Mouse (Mus musculus) frontal cortex, adult 2 months (tissue): ENCODE results near the gene Ufsp2. TPM values are rescaled to one million over a fixed set of nuclear protein-coding genes. Genes with fewer than 3 reads are reported as not detected.
A peak's percentile ranks its signal among the peaks of the same experiment; 100 is the strongest.

Experiments used
- DNase-seq, 2 experiments: peaks; one replicate each; pipeline ENCODE4 v3.0.0; 2022; ENCODE audit warnings: low spot score in 1 of 2; ENCODE audit errors: extremely low spot score in 1 of 2
- polyA plus RNA-seq: library from polyadenylated mRNA; depleted of rRNA; stranded (reverse); fragments of >200 nt; gene quantifications from 2 replicates; pipeline ENCODE4 v1.2.3, GENCODE M21; 2012; rRNA removed

Gene Ufsp2
- polyA plus RNA-seq = 65.2 and 68.2 TPM in 2 replicates

DNA sequence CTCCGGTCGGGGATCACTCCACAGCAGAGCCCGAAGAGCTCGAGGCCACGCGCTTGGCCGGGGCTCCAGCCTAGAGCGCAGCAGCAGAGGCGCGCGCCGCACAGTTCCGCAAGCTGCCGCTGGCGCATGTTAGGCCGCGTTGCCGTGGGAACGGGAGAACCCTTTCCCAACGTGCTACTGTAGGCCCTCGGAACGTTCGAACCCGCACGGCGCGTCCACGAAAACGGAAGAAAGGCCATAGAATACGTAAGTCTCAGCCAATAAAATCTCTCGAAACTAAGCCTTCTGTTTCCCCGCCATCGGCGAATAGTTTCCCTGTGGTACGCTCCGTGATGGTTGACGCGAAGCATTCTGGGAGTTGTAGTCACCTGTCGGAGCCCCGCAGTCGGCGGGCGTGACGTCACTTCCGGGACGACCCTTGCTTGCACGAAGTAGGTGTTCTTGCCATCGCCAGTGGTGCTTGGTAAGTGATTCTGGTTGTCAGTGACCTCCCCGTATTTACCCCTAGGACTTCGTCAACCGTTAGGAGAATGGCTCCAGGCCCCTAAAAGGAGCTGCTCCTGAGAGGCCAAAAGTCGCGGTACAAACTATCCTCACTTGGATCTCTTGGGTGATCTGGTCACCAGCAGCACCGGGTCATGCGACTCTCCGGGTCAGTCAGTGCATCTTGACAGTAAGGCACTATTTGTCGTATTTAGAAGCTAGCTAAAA, at the start of gene Ufsp2, which contains the start of gene 1700029J07Rik:
TSS of gene Ufsp2 (plus strand) at position 403 of the 711 bp plus-strand sequence.
TSS of gene 1700029J07Rik (minus strand) at position 127 of the 711 bp plus-strand sequence.
- DNase-seq = peak; percentile 97 to 99

- DNase-seq = peak; percentile 90 to 99
Observed at GRCm38 (mm10) chr8:45934582-45935014, 40.7 kb upstream of the Ufsp2 start, which contains the start of gene Ccdc110. Ccdc110 (plus strand) TSS chr8:45934619.

DNA sequence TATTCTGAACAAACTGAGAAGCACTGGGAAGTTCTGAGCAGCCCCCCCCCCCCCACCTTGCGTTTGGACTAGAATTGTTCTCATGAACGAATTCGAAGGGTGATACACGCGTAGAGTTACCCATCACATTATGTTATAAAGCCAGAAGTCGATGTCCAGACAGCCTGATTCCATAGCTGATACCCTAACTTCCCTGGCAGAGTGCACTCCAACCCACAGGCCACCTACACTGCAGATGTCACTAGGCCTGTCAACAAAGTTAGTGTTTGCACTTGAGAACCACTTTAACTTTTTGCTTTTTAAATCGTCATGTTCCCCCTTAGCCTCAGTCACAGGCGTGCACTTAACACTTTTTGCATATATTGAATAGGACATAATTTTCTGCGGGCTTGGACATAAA, 38.3 kb upstream of the Ufsp2 start:
- no peak for DNase-seq

- DNase-seq = no peak
Observed at GRCm38 (mm10) chr8:45946283-45946682, 29.0 kb upstream of the Ufsp2 start.

DNA sequence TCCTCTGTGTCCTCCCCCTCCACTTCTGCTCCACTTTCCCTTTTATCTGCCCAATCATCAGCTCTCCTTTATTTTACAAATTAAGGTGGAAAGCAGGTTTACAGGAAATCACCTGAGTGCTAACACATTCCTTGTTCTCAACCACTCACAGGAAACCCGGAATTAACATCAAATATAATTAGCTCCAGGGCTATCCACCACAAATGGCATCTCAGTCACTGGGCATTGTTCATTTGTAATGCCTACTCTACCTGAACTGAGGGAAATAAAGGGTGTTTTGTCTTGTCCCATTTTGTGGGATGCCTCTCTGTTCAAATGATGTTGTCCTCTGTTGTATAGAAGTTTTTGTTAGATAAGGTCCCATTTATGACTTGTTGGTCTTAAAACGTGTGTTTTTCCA, 24.7 kb upstream of the Ufsp2 start:
- no peak for DNase-seq

DNA sequence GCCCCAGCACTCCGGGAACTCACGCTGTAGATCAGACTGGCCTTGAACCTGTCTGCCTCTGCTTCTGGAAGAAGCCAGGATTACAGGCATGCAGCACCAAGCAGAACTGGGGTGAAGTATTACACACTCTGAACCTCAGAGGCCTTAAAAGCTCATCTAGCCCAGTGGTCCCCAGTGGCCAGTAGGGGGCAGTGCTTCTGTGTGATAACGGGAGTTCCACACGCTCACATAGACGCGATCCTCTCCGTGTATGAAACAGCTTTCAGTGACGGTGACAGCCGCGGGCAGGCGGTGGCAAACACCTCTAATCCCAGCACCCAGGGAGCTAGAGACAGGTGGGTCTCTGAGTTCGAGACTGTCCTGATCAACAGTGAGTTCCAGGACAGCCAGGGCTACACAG, 4.4 kb upstream of the Ufsp2 start:
- no peak for DNase-seq

- no peak for DNase-seq
Observed at GRCm38 (mm10) chr8:45973988-45974505, 1.3 kb upstream of the Ufsp2 start.

DNA sequence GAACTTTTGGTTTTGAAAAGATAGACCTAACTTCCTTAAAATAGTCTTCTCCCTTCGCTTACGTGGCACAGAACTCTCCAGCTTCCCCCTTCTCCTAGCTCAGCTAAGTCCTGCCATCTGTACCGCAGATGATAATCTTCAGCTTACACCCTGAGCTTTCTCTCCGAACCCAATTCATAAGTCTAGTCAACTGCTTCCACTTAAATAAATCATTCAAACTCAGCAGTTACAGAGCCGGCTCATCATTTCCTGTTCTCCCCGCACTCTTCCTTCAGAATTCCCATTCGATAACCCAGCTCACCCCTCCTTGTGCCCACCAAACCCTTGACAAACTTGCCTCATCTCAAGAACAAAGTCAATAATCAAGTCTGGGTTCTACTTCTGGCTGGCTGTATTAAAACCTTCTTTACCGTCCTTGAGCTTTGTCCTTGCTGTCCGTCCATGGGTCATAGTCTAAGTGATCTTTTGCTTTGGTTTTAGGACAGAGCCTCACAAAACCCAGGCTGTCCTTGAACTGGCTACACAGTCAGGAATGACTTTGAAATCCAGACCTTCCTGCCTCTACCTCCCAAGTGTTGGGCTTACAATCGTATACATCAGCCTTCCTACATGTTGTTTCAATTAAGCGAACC, 625 bp downstream of the Ufsp2 start:
- no peak for DNase-seq

DNA sequence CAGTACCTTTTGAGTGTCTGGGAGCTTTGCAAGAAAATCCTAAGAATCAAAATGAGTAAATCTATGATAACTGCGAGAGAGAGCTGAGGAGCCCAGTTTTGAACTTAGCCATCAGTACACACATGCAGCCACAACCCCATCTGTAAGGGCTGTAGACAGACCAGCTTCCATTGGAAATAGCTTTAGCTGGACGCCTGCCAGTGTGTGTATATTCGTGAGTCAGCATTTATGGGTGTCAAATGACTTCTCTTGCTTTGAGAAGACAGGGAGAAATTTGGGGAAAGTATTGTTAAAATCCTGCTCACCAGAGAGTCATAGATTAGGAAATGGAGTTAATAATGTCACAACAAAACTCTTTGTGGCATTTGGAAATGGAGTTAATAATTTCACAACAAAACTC, 11.3 kb downstream of the Ufsp2 start:
- no peak for DNase-seq

- no peak for DNase-seq
Observed at GRCm38 (mm10) chr8:45988189-45988588, 12.9 kb downstream of the Ufsp2 start.

DNA sequence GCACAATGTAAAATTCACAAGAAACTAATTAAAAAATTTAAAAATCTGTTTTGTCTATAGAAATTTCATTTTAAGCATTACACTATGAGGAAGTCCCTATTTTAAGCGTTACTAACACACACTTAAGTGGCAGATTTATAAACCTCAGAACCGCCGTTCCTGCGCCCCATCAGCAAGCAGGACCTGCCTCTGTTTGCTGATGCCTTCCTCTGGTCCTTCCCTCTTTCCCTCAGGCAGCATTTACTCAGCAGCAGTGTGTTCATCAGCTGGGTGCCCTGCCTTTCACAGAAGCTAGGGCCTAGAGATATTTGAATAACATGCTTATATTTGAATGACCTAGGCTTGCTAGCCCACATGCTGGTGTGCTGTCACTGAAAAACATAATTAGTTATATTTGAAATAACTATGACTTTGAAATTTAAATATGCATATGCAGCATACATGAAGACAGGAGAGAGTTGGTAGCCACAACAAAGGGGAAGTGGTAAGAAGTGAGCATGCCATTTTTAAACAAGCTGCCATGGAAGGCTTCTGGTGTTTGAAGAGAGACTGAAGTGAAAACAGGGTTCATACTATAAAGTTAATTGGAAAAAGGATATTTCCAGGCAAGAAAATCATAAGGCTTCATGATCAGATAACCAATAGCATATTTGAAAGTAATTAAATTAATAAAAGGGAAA, 15.4 kb downstream of the Ufsp2 start:
- no peak for DNase-seq

- no peak for DNase-seq
Observed at GRCm38 (mm10) chr8:45994111-45994510, 18.8 kb downstream of the Ufsp2 start.

DNA sequence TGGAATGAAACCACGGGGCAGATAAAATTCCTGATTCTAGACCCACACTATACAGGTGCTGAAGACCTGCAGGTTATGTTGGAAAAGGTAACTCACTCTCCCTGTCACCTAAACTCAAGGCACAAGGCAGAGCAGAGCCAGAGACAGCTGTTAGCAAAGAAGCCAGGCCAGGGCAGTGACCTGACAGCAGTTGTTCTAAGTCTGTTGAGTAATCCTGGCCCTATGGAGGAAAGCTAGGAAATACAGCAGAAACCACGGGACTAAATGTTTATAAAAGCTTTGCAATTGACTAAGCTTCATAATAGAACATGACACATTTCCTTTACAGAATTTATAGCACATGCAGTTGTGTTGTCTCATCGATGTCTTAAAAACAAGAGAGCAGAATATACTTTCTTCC, 20.2 kb downstream of the Ufsp2 start:
- DNase-seq = no peak

DNA sequence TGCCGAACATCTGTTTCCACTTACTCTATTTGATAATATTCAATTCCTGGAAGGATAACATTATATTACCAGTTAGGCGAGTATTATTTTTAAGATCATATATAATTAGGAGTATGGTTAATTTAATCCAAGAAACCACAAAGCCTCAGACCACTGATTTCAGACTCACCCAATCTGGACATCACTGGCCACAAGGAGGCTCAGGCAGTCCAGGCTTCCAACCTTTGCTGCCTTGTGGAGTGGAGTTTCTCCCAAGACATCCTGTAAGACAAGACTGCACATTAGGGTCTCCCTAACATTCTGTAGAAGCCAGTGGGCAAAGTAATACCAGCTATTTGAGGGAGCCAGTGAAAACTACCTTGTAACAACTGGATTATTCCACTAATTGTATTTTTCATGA, 22.9 kb downstream of the Ufsp2 start:
- no peak for DNase-seq

- DNase-seq = no peak
Observed at GRCm38 (mm10) chr8:45999138-45999783, 23.9 kb downstream of the Ufsp2 start, which contains the start of gene Lrp2bp. Lrp2bp (plus strand) TSS chr8:45999303.

GRCm38 (mm10) chr8:45999784-46000705, 24.7 kb downstream of the Ufsp2 start:
- DNase-seq = peak; percentile 95 to 99

DNA sequence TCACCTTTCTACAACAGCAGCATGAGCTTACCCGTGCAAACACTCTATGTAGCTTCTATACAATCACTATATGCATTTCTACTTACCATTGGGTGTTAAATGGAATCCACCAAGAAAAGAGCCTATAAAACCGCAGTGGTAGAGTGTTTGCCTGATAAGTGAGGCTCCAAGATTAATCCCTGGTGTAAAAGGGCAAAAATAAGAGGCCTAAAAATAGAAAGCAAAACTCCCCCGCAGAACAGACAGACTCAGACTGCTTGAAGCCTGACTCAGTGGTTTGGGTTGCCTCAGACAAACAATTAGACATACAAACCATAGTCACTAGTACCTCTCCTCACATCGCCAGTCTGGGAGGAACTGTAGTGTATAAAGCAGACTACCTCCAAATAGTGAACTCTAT, 30.3 kb downstream of the Ufsp2 start, which contains the start of gene Ankrd37:
TSS of gene Ankrd37 (minus strand) at position 112 of the 400 bp plus-strand sequence.
- DNase-seq = no peak

GRCm38 (mm10) chr8:46007050-46007672, 31.8 kb downstream of the Ufsp2 start:
- DNase-seq = no peak

GRCm38 (mm10) chr8:46010306-46010705, 35.0 kb downstream of the Ufsp2 start:
- DNase-seq = no peak
